Mouse (Mus musculus) neural tube, embryonic 11.5 days (tissue): ENCODE data around the gene Camkk1. TPM values are rescaled to one million over a fixed set of nuclear protein-coding genes. Genes with fewer than 3 reads are reported as not detected.

Experiments used
- ATAC-seq: fragments of 200-750 bp; cut with Nextera tagmentation; 2 replicates; pipeline ENCODE4 v1.8.0; 2017; ENCODE audit warnings: moderate number of reproducible peaks, mild to moderate bottlenecking, moderate TSS enrichment, moderate library complexity; ENCODE audit not compliant: insufficient read depth, low FRiP score, low TSS enrichment
- DNase-seq: peaks from one replicate; pipeline ENCODE4 v3.0.0-alpha.2; 2015; ENCODE audit warnings: low spot score
- H3K27ac ChIP-seq: fragments of 300-500 bp; sonication (generic); 2 replicates; pipeline ENCODE4 v1.5.1; 2014; ENCODE audit warnings: low read depth, mild to moderate bottlenecking, low read length
- H3K27me3 ChIP-seq: fragments of 300-500 bp; sonication (generic); 2 replicates; pipeline ENCODE4 v1.6.1; 2014; ENCODE audit warnings: mild to moderate bottlenecking, low read length, mixed read lengths; ENCODE audit not compliant: control insufficient read depth, insufficient read depth
- H3K36me3 ChIP-seq: fragments of 300-500 bp; sonication (generic); 2 replicates; pipeline ENCODE4 v1.6.1; 2014; ENCODE audit warnings: mild to moderate bottlenecking, low read length, moderate library complexity, mixed read lengths; ENCODE audit not compliant: control insufficient read depth, insufficient read depth
- H3K4me1 ChIP-seq: fragments of 300-500 bp; sonication (generic); 2 replicates; pipeline ENCODE4 v1.6.1; 2014; ENCODE audit warnings: low read length, mixed read lengths; ENCODE audit not compliant: control insufficient read depth, insufficient read depth
- H3K4me2 ChIP-seq: fragments of 300-500 bp; sonication (generic); 2 replicates; pipeline ENCODE4 v1.6.1; 2014; ENCODE audit warnings: low read depth, mild to moderate bottlenecking, moderate library complexity
- H3K4me3 ChIP-seq: fragments of 300-500 bp; sonication (generic); 2 replicates; pipeline ENCODE4 v1.5.1; 2014; ENCODE audit warnings: low read depth, low read length
- H3K9ac ChIP-seq: fragments of 300-500 bp; sonication (generic); 2 replicates; pipeline ENCODE4 v1.6.1; 2014; ENCODE audit warnings: mild to moderate bottlenecking, low read length
- H3K9me3 ChIP-seq: fragments of 300-500 bp; sonication (generic); 2 replicates; pipeline ENCODE4 v1.6.1; 2016; ENCODE audit warnings: low read length; ENCODE audit not compliant: control insufficient read depth
- WGBS: fragments of 180-500 bp; shearing (Covaris S2); extraction: QIAGEN DNeasy Blood & Tissue Kit; methylation state at CpG from one replicate; pipeline ENCODE4 v1.1.7; 2014; 5-methylcytosine and 5-hydroxymethylcytosine counted together
- polyA plus RNA-seq: library from polyadenylated mRNA; unstranded; fragments of >200 nt; fragmentation: Nextera tagmentation; extraction: Ambion mirVana; gene quantifications from 2 replicates; pipeline ENCODE4 v1.2.1, GENCODE M21; 2014

The Camkk1 gene
- polyA plus RNA-seq, 1 experiment from 2014 or later: 6.5 TPM

- Histone ChIP-seq H3K27ac (no peak overlapping the region), H3K9me3 (no peaks in the 10 kb centered on the region), H3K9ac (no peak overlapping the region), H3K36me3 (no peaks in the 10 kb centered on the region), H3K4me2 (no peak overlapping the region), H3K4me3 (no peak overlapping the region), H3K27me3 (no peaks in the 10 kb centered on the region), H3K4me1 (no peaks in the 10 kb centered on the region)
- DNase-seq: no peak
- no peak for ATAC-seq
- 31% methylated on average over 6 of the region's 6 CpGs for WGBS
Observed at GRCm38 (mm10) chr11:73036889-73037288, 18.1 kb downstream of the Camkk1 start.

- DNase-seq (no peak), ATAC-seq (no peak)
- no peaks in the 10 kb centered on the region for H3K9me3 ChIP-seq
- H3K27me3 ChIP-seq: no peaks in the 10 kb centered on the region
- no peaks in the 10 kb centered on the region for H3K4me1 ChIP-seq
- WGBS: 84% methylated on average over 3 of the region's 3 CpGs
- H3K4me2 ChIP-seq: no peak overlapping the region
- no peak overlapping the region for H3K4me3 ChIP-seq
- no peak overlapping the region for H3K9ac ChIP-seq
- no peaks in the 10 kb centered on the region for H3K36me3 ChIP-seq
- H3K27ac ChIP-seq: no peak overlapping the region
Observed at GRCm38 (mm10) chr11:73037691-73038090, 18.9 kb downstream of the Camkk1 start.

GRCm38 (mm10) chr11:73039102-73039799 lies 20.4 kb downstream of the Camkk1 start:
- Histone ChIP-seq H3K9ac (no peak overlapping the region), H3K27ac (no peak overlapping the region), H3K4me2 (no peak overlapping the region), H3K4me1 (no peaks in the 10 kb centered on the region), H3K27me3 (no peaks in the 10 kb centered on the region), H3K4me3 (no peak overlapping the region), H3K9me3 (no peaks in the 10 kb centered on the region), H3K36me3 (no peaks in the 10 kb centered on the region)
- WGBS: 67% methylated on average over 9 of the region's 9 CpGs
- DNase-seq (peak; percentile 66), ATAC-seq (no peak)

GRCm38 (mm10) chr11:73044229-73044755 lies 25.5 kb downstream of the Camkk1 start:
- Histone ChIP-seq H3K9me3 (no peaks in the 10 kb centered on the region), H3K27me3 (no peaks in the 10 kb centered on the region), H3K4me3 (no peak overlapping the region), H3K4me2 (no peak overlapping the region), H3K36me3 (no peaks in the 10 kb centered on the region), H3K4me1 (peaks cover 3% of the 10 kb centered on the region; the same call in 1 of the 2 replicates), H3K27ac (no peak overlapping the region), H3K9ac (no peak overlapping the region)
- 64% methylated on average over 6 of the region's 6 CpGs for WGBS
- no peak for DNase-seq
- no peak for ATAC-seq

- no peak for DNase-seq
- no peak for ATAC-seq
- Histone ChIP-seq H3K9ac (no peak overlapping the region), H3K4me2 (no peak overlapping the region), H3K4me1 (peaks cover 3% of the 10 kb centered on the region; the same call in 1 of the 2 replicates), H3K36me3 (no peaks in the 10 kb centered on the region), H3K27me3 (no peaks in the 10 kb centered on the region), H3K4me3 (no peak overlapping the region), H3K9me3 (no peaks in the 10 kb centered on the region), H3K27ac (no peak overlapping the region)
- 72% methylated on average over 4 of the region's 4 CpGs for WGBS
Observed at GRCm38 (mm10) chr11:73044789-73045188, 26.0 kb downstream of the Camkk1 start.

- WGBS: under 1% methylated on average over 39 of the region's 39 CpGs
- Histone ChIP-seq H3K36me3 (peaks cover 3% of the 10 kb centered on the region; the same call in 1 of the 2 replicates), H3K4me3 (peak within 1 kb of the TSS; percentile 91)
Observed at GRCm38 (mm10) chr11:73047542-73047996, 28.8 kb downstream of the Camkk1 start, which contains the start of gene Ncbp3. TSS of gene Ncbp3 (plus strand) at chr11:73047783.

GRCm38 (mm10) chr11:73048030-73048876 lies 29.4 kb downstream of the Camkk1 start:
- DNase-seq (no peak), ATAC-seq (peak; percentile 73)
- Histone ChIP-seq H3K27me3 (no peaks in the 10 kb centered on the region), H3K4me1 (peaks cover 3% of the 10 kb centered on the region; the same call in 1 of the 2 replicates), H3K4me2 (peak overlapping the region; percentile 75), H3K9ac (peak overlapping the region; percentile 92), H3K9me3 (no peaks in the 10 kb centered on the region), H3K4me3 (peak overlapping the region; percentile 91), H3K36me3 (peaks cover 3% of the 10 kb centered on the region; the same call in 1 of the 2 replicates), H3K27ac (peak overlapping the region; percentile 82)
- 2% methylated on average over 55 of the region's 55 CpGs for WGBS

More at GRCm38 (mm10) chr11:73047542-73047996, 28.8 kb downstream of the Camkk1 start, which contains the start of gene Ncbp3:
- Histone ChIP-seq H3K9ac (peak within 1 kb of the TSS; percentile 92), H3K27ac (peak within 1 kb of the TSS; percentile 82), H3K4me1 (peaks cover 3% of the 10 kb centered on the region; the same call in 1 of the 2 replicates), H3K4me2 (peak within 1 kb of the TSS; percentile 75), H3K9me3 (no peaks in the 10 kb centered on the region), H3K27me3 (no peaks in the 10 kb centered on the region)
- peak; percentile 95 for DNase-seq
- ATAC-seq: peak; percentile 94

- peaks cover 3% of the 10 kb centered on the region; the same call in 1 of the 2 replicates for H3K4me1 ChIP-seq
- 7% methylated on average over 4 of the region's 4 CpGs for WGBS
- H3K4me2 ChIP-seq: peak overlapping the region; percentile 75
- no peaks in the 10 kb centered on the region for H3K9me3 ChIP-seq
- peak overlapping the region; percentile 11; the same call in 1 of the 2 replicates for H3K4me3 ChIP-seq
- H3K27me3 ChIP-seq: no peaks in the 10 kb centered on the region
- peaks cover 3% of the 10 kb centered on the region; the same call in 1 of the 2 replicates for H3K36me3 ChIP-seq
- no peak overlapping the region; the same call in 1 of the 2 replicates for H3K9ac ChIP-seq
- no peak overlapping the region for H3K27ac ChIP-seq
- DNase-seq (peak; percentile 84), ATAC-seq (no peak)
Observed at GRCm38 (mm10) chr11:73049335-73049734, 30.5 kb downstream of the Camkk1 start.
